Mouse (Mus musculus): ENCODE data around the gene Gm13696. TPM values are rescaled to one million over a fixed set of nuclear protein-coding genes. Genes with fewer than 3 reads are reported as not detected.
"Not testable (repeated sequence)": the region's sequence is repeated elsewhere in the genome, so short reads cannot be mapped to it uniquely, and the experiment has no call there.

Gm13696 gene
- polyA plus RNA-seq, 2 experiments = 0.03 TPM; not detected in 1

DNA sequence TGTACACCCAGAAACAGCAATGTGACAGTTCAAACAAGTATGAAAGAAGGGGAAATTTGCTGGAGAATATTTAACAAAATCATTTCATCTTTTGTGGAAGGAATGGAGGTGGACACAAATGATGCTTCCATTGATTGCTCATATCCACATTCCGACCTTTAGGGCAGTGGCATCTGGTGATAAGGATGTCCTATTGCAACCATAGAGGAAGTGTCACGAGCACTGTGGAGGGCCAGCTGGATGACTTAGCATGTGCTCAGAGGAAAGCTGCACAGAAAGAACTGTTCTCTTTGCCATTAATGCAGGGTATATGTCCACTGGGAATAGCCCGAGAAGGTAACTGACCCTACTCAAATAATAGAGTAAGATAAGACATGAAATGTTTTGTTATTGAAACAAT, 36.9 kb downstream of the Gm13696 start:
- Histone ChIP-seq H3K4me1 (ENCODE audit: control insufficient read depth, insufficient read depth, low read length) (no peaks in the 10 kb centered on the region), H3K27me3 (ENCODE audit: control insufficient read depth, insufficient read depth, low read length) (no peaks in the 10 kb centered on the region), H3K4me3 (replicated peaks; ENCODE audit: low read length) (no peak overlapping the region), H3K9ac (ENCODE audit: low read depth, low read length, severe bottlenecking) (no peak overlapping the region), H3K27ac (replicated peaks; ENCODE audit: low read depth, low read length) (no peak overlapping the region), H3K9me3 (ENCODE audit: control insufficient read depth, low read length) (no peaks in the 10 kb centered on the region), H3K36me3 (ENCODE audit: control insufficient read depth, insufficient read depth, low read length) (no peaks in the 10 kb centered on the region), H3K4me2 (replicated peaks; ENCODE audit: low read depth, low read length, severe bottlenecking) (no peak overlapping the region)
- no peak for TF ChIP-seq POLR2A (IDR thresholded peaks at IDR 0.05; ENCODE audit: borderline replicate concordance, extremely low read depth, insufficient read depth, insufficient read length)
- WGBS = 78% methylated on average over 3 of the region's 3 CpGs
- ATAC-seq (ENCODE audit: low FRiP score, low read depth) (no peak), DNase-seq (ENCODE audit: low spot score) (no peak)

DNA sequence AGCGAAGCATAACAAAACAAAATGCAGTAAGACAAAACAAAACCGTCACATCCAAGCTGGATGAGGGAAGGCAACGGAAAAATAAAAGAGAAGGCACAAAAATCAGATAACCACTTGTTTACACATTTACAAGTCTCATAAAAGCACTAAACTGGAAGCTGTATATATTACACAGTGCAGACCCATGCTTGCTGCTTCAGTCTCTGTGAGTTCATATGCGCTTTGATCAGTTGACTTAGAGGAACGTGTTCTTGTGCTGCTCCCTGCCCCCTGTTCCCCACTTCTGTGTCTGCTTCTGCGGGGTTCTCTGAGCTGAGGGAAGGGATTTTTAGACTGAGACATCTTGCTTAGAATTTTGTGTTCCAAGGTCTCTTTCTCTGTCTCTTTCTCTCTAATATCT, 41.6 kb downstream of the Gm13696 start:
- Histone ChIP-seq H3K9ac (ENCODE audit: low read depth, low read length, severe bottlenecking) (no peak overlapping the region), H3K27ac (replicated peaks; ENCODE audit: low read depth, low read length) (no peak overlapping the region), H3K4me1 (ENCODE audit: control insufficient read depth, insufficient read depth, low read length) (no peaks in the 10 kb centered on the region), H3K27me3 (ENCODE audit: control insufficient read depth, insufficient read depth, low read length) (no peaks in the 10 kb centered on the region), H3K4me2 (replicated peaks; ENCODE audit: low read depth, low read length, severe bottlenecking) (no peak overlapping the region), H3K4me3 (replicated peaks; ENCODE audit: low read length) (no peak overlapping the region), H3K36me3 (ENCODE audit: control insufficient read depth, insufficient read depth, low read length) (no peaks in the 10 kb centered on the region), H3K9me3 (ENCODE audit: control insufficient read depth, low read length) (no peaks in the 10 kb centered on the region)
- TF ChIP-seq POLR2A (IDR thresholded peaks at IDR 0.05; ENCODE audit: borderline replicate concordance, extremely low read depth, insufficient read depth, insufficient read length) = no peak
- ATAC-seq (ENCODE audit: low FRiP score, low read depth) (no peak), DNase-seq (ENCODE audit: low spot score) (no peak)
- WGBS = 63% methylated on average over 6 of the region's 6 CpGs

DNA sequence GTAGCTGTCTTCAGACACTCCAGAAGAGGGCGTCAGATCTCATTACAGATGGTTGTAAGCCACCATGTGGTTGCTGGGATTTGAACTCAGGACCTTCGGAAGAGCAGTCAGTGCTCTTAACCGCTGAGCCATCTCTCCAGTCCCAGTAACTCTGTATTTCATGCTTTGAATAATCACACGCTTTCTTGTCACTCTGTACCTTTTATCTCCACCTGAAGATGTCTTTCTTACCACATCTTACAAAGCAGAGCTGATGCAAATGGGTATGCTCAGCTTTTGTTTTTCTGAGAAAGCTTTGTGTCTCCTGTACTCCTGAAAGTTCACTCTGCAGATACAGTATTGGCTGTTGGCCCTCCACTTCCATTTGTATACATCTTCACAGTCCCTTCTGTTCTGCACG, 43.4 kb downstream of the Gm13696 start:
- not testable (repeated sequence) for H3K9ac ChIP-seq (ENCODE audit: low read depth, low read length, severe bottlenecking); H3K4me2 ChIP-seq (replicated peaks; ENCODE audit: low read depth, low read length, severe bottlenecking); H3K27ac ChIP-seq (replicated peaks; ENCODE audit: low read depth, low read length); H3K36me3 ChIP-seq (ENCODE audit: control insufficient read depth, insufficient read depth, low read length); H3K4me1 ChIP-seq (ENCODE audit: control insufficient read depth, insufficient read depth, low read length); DNase-seq (ENCODE audit: low spot score); H3K4me3 ChIP-seq (replicated peaks; ENCODE audit: low read length); ATAC-seq (ENCODE audit: low FRiP score, low read depth); H3K9me3 ChIP-seq (ENCODE audit: control insufficient read depth, low read length); H3K27me3 ChIP-seq (ENCODE audit: control insufficient read depth, insufficient read depth, low read length)
- WGBS = 87% methylated on average over 4 of the region's 5 CpGs

DNA sequence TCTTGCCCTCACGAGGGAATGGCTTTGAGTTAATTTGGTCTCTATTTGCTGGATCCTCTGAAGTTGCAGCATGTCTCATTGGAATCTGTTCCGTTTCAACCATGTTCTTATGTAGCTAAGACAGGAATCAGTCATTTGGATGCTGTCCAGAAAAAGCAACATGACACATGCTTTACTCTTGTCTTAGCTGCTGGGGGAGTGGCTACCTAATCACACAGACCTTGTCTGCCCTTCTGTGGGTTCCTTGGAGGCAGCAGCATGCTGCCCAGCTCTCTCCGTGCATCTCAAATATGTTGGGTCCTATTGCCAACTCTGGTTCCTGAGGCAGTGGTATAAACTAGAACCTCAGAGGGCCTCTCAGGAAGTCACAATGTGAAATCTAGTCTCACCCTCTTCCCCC, 45.4 kb downstream of the Gm13696 start:
- ATAC-seq (ENCODE audit: low FRiP score, low read depth) = no peak

DNA sequence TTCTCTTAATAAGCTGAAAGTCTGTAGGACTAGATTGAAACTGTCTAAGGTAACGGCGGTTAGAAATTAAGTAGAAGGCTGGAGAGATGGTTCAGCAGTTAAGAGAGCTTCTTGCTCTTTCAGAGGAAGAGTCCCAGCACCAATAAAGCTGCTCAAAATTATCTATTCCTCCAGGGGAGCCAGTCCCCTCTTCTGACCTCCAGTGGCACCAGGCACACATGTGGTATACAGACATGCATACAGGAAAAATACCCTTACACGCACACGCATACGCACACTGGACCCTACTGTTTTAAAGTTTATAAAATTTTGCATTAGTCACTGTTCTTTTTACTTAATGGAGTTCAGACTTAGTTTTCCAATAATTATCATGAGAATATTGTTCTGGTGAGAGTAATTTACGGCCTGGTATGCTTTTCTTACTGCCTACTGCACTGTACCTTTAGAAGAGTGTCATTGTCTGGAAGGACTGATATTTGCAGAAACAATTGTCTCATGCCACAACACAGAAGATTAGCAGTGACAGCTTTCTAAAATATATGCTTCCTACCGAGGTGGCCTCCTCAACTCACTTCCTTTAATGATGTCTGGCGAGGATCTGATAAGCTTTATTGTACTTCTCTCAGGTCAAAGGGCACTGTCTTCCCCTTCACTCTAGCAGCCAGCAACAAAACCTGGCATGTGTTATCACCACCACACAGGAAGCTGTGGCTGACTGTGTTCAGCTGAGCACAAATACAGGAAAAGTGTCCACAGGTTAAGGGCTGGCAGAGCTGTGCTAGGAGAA, 46.8 kb downstream of the Gm13696 start:
- no peaks in the 10 kb centered on the region for H3K9me3 ChIP-seq (ENCODE audit: control insufficient read depth, low read length)
- H3K36me3 ChIP-seq (ENCODE audit: control insufficient read depth, insufficient read depth, low read length) = no peaks in the 10 kb centered on the region
- no peak overlapping the region for H3K9ac ChIP-seq (ENCODE audit: low read depth, low read length, severe bottlenecking)
- H3K27me3 ChIP-seq (ENCODE audit: control insufficient read depth, insufficient read depth, low read length) = no peaks in the 10 kb centered on the region
- DNase-seq (ENCODE audit: low spot score) = no peak
- no peak for TF ChIP-seq POLR2A (IDR thresholded peaks at IDR 0.05; ENCODE audit: borderline replicate concordance, extremely low read depth, insufficient read depth, insufficient read length)
- H3K27ac ChIP-seq (replicated peaks; ENCODE audit: low read depth, low read length) = no peak overlapping the region
- no peak for ATAC-seq (ENCODE audit: low FRiP score, low read depth)
- H3K4me1 ChIP-seq (ENCODE audit: control insufficient read depth, insufficient read depth, low read length) = no peaks in the 10 kb centered on the region
- H3K4me2 ChIP-seq (replicated peaks; ENCODE audit: low read depth, low read length, severe bottlenecking) = no peak overlapping the region
- H3K4me3 ChIP-seq (replicated peaks; ENCODE audit: low read length) = no peak overlapping the region
- WGBS = 50% methylated on average over 8 of the region's 8 CpGs

More for the DNA sequence above, 45.4 kb downstream of the Gm13696 start:
- Histone ChIP-seq H3K27ac (replicated peaks; ENCODE audit: low read depth, low read length) (no peak overlapping the region), H3K9me3 (ENCODE audit: control insufficient read depth, low read length) (no peaks in the 10 kb centered on the region), H3K27me3 (ENCODE audit: control insufficient read depth, insufficient read depth, low read length) (no peaks in the 10 kb centered on the region), H3K36me3 (ENCODE audit: control insufficient read depth, insufficient read depth, low read length) (no peaks in the 10 kb centered on the region), H3K4me2 (replicated peaks; ENCODE audit: low read depth, low read length, severe bottlenecking) (no peak overlapping the region), H3K4me1 (ENCODE audit: control insufficient read depth, insufficient read depth, low read length) (no peaks in the 10 kb centered on the region), H3K9ac (ENCODE audit: low read depth, low read length, severe bottlenecking) (no peak overlapping the region), H3K4me3 (replicated peaks; ENCODE audit: low read length) (no peak overlapping the region)
- 44% methylated on average over 3 of the region's 3 CpGs for WGBS
- TF ChIP-seq POLR2A (IDR thresholded peaks at IDR 0.05; ENCODE audit: borderline replicate concordance, extremely low read depth, insufficient read depth, insufficient read length) = no peak
- no peak for DNase-seq (ENCODE audit: low spot score)

Data from limb, embryonic 14.5 days (tissue).